Mouse (Mus musculus) urinary bladder, postnatal 4 days (tissue): ENCODE data around the gene Rfx5.
"Not testable (repeated sequence)": the region's sequence is repeated elsewhere in the genome, so short reads cannot be mapped to it uniquely, and the experiment has no call there.

Experiments
- DNase-seq, 2 experiments: peaks; one replicate each; pipeline ENCODE4 v3.0.0; 2021 to 2022; ENCODE audit warnings: low spot score in 2 of 2

Gene Rfx5

GRCm38 (mm10) chr3:94935332-94935731, 18.5 kb upstream of the Rfx5 start:
- DNase-seq = peak; percentile 71 to 73

DNA sequence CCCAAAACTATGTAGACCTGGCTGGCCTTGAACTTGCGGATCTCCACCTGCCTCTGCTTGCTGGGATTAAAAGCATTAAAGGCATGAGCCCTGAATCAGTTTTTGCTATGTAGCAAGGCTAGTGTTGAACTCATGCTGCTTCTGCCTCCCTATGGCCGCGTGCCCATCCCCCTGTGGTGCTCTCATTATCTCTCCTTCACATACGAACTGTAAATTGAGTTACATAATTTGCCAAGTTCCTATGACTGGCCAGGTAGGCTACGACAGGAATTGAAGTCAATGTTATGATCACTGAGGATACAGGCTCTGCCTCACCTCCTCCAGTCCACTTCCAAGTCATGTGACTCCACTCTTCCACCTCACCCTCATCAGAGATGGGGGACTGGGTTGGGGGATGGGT, 17.7 kb upstream of the Rfx5 start:
- DNase-seq = not testable (repeated sequence)

DNA sequence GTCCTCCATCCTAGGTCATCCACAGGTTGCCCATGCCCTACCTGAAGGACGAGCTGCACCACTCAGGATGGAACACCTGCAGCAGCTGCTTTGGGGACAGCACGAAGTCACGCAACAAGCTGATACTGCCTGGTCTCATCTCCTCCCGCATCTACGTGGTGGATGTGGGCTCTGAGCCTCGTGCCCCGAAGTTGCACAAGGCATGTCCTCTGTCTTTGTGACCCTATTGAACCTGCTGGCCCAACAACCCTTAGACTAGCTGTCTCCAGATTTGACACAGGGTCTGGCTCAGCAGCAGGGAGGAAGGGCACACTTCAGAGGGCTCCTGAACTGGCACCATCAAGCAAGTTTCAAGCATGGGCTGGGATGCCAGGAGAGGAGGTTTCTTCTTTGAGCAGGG, 16.7 kb upstream of the Rfx5 start:
- not testable (repeated sequence) for DNase-seq

DNA sequence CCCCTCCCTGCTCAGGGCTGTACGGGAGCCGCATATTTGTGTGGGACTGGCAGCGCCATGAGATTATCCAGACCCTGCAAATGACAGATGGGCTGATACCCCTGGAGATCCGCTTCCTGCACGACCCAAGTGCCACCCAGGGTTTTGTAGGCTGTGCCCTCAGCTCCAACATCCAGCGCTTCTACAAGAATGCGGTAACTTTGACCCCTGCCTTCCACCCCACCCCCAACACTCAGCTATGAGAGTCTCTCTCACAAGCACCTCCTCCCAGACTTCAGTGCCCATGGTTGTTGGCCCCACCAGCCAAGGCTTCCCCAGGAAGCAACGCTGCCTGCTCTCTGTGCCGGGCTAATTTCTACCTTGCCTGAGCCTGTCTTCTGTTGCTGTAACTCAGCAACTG, 13.8 kb upstream of the Rfx5 start:
- not testable (repeated sequence) for DNase-seq

DNA sequence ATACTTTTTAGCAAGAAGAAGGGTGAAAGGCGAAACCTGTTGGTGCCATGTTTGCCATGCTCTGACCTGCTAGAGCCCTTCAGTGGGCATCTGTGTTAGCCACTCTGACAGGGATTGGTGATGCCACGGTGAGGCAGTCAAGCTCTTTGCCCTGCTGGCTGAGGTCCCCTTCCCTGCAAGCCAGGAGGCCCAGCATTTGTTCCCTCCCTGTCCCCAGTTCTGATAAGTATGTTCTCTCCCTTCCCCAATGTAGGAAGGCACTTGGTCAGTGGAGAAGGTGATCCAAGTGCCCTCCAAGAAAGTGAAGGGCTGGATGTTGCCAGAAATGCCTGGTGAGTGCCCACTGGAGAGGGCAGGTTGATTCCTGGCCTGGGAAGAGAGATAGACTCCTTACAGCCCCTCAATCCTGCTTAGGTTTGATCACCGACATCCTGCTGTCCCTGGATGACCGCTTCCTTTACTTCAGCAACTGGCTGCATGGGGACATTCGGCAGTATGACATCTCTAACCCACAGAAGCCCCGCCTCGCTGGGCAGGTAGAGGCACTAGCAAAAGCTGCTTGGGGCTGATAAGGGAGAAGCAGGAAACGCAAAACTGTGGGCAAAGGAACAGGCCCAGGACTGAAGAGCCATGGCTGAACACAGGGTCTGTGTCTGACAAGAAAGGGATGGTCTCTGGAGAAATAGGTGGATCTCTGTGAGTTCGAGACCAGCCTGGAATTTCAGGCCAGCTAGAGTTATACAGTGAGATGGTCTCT, 11.5 kb upstream of the Rfx5 start:
- not testable (repeated sequence) for DNase-seq

DNA sequence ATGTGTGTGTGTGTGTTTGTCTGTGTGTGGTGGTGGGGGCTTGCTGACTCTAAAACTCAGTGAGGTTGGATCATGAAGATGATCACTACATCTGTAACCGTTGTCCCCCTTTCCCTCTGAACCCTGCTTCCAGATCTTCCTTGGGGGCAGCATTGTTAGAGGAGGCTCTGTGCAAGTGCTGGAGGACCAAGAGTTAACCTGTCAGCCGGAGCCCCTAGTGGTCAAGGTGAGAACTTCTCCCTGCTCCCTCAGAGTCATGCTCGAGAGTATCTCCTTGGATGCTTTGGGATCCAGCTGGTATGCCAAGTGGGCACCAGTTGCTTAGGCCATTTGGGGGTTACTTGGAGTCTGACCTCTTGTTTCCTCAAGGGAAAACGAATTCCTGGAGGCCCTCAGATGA, 10.2 kb upstream of the Rfx5 start:
- not testable (repeated sequence) for DNase-seq

- no peak for DNase-seq
These were observed 5.7 kb upstream of the Rfx5 start for GRCm38 (mm10) chr3:94948066-94948614.

GRCm38 (mm10) chr3:94949645-94950044, 4.2 kb upstream of the Rfx5 start:
- no peak for DNase-seq

DNA sequence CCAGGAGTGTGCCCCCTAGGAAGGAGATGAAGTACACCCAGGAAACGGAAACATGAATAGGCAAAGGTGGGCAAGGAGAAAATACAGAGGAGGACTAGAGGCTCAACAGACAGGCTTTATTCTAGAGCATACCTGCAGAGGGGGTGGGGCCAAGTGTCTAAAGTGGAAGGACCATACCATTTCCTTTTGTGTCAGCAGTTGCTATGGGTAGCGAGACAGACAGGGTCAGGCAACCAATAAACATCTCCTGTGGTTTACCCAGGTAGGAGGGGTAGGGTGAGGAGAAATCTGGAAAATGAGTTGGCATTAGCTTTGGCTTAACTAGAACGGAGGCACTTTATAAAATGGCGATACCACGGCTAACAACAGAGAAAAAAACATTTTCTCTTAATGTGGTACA, 1.1 kb upstream of the Rfx5 start:
- no peak for DNase-seq

DNA sequence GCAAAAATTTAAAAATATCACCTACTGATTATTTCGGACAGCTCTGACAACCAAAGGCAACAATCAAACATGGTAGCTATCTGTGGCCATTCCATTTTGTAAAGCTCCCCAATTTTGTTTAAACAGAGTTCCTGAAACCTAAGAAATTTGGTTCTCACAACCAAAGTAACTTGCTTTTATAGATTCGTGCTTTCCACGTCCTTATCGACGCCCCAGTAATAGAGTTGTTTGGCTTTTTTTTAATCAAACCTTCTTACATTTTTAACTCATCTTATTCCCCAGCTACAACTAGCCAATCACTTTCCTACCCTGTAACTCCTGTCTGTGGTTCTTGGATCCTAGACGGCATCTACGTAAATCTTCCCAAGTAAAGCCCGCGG, 501 bp upstream of the Rfx5 start:
- no peak for DNase-seq

- no peak for DNase-seq
These were observed 4.4 kb downstream of the Rfx5 start for GRCm38 (mm10) chr3:94958295-94958694.

- DNase-seq = no peak
These were observed 6.0 kb downstream of the Rfx5 start for GRCm38 (mm10) chr3:94959871-94960270.

DNA sequence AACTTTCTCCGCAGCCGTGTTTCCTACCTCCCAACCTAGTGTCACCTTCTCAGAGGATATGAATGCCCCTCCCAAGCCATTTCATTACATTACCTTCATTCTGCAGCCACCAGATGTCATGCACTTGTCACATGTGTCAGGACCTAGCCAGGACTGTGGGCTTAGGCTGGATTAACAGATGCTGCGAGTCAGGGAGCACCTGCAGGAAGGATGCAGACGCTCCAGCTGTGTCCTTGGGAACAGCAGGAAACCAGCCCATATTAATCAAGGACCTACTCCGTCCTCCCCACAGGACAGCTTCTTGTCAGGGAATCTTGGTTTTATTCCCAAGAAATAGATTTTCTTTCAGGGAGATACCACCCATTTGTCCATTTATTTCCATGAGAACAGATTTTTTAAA, 6.4 kb downstream of the Rfx5 start:
- no peak for DNase-seq

DNA sequence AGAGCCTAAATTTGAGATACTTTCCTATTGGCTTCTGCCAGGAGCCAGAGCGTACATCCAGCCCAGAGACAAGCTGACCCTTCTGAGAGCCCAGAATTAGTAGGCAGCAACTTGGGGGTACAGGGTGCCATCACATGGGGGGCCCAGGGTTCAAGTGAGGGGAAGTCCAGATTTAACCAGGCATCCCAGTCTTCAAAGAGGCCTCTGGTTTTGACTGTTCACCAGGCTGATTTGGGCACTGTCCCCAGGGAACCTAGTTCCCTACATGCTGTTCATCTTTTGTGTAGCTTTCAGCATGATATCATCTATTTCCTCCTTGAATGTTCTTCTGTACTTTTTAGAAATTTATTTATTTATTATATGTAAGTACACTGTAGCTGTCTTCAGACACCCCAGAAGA, 11.1 kb downstream of the Rfx5 start:
- DNase-seq = no peak

- no peak for DNase-seq
These were observed 12.0 kb downstream of the Rfx5 start for GRCm38 (mm10) chr3:94965878-94966277.

DNA sequence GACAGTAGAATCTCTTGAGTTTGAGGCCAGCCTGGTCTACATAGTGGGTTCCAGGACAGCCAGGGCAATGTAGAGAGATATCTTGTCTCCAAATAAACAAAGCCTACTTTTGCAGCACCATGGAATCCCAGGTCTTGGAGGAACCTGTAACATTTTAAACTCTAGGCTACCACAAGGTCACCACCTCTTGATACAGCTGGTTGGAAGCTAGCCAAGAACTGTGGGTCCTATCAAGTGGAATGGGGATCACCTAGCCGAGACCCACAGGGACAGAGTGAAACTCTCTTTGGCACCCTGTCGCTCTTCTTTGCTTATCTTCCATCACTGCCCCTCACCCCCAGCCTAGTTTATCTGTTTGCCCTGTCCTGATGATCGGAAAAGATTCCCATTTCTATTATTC, 18.7 kb downstream of the Rfx5 start:
- no peak for DNase-seq

GRCm38 (mm10) chr3:94973620-94974019, 19.7 kb downstream of the Rfx5 start:
- no peak for DNase-seq

- no peak for DNase-seq
These were observed 20.2 kb downstream of the Rfx5 start for GRCm38 (mm10) chr3:94974026-94974527.

GRCm38 (mm10) chr3:94974528-94975422, 20.9 kb downstream of the Rfx5 start, which contains the start of gene Pi4kb:
Gene Pi4kb, plus strand, starts transcription at chr3:94974731.
- DNase-seq = peak; percentile 76 to 79

DNA sequence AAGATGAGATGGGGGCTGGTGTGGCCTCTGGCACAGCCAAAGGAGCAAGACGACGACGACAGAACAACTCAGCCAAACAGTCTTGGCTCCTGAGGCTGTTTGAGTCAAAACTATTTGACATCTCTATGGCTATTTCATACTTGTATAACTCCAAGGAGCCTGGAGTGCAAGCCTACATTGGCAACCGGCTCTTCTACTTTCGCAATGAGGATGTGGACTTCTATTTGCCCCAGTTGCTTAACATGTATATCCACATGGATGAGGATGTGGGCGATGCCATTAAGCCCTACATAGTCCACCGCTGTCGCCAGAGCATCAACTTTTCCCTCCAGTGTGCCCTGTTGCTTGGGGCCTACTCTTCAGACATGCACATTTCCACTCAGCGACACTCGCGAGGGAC, 30.4 kb downstream of the Rfx5 start:
- DNase-seq = no peak

DNA sequence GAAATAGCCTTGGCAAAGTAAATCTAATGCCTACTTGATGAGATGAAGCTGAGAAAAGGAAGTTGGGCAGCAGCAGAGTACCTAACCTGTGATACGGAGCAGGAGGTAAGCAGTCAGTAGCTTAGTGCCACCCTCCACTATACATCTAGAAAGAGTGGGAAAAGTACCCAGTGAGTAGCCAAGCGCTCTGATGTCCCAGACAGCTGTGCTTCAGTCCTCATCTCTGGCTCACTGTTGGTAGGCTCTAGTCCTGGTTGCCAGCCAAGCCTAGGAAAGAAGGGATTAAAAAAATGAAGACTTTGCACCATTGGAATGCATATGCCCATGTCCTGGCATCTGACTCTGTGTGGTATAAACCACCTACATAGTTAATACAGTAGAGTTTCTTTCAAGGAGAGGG, 31.6 kb downstream of the Rfx5 start:
- DNase-seq = no peak

DNA sequence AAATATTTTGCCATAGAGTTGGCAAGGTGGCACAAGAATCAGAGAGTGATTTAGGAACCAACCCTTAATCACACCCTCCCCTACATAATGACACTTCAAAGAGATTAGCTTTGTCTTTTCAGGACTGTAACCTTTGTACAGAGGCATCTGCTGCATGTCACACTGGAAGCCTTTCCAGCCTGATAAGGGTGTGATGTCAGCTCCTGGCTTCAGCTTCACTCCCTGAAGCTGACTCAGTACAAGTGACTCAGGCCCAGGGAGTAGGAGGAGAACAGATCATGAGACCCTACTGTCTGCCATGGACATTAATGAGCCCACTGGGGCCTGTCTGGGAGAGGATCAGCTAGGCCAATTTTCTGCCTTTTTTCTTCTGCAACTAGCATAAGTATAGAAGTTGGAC, 33.7 kb downstream of the Rfx5 start:
- peak in 1 of 2 experiments; percentile 67 for DNase-seq
